Mouse (Mus musculus): ENCODE measurements at regions not wholly inside any gene's neighbourhood (a gene's known extent, or its start where the extent isn't known, plus 50 kb on each side); places are given as distances from the start of the nearest gene placed in this dataset.

GRCm38 (mm10) chr6:81801804-81802203 is 121.7 kb upstream of the Gcfc2 start:
- no peak for TF ChIP-seq POLR2A (IDR thresholded peaks at IDR 0.05; ENCODE audit: control insufficient read depth, low read depth, low read length)
- no peak for TF ChIP-seq CTCF (IDR thresholded peaks at IDR 0.05; ENCODE audit: control insufficient read depth, insufficient read depth, insufficient replicate concordance, low read depth, low read length)

All from testis, adult 2 months (tissue).